Mouse (Mus musculus): ENCODE measurements at regions not wholly inside any gene's neighbourhood (a gene's known extent, or its start where the extent isn't known, plus 50 kb on each side); places are given as distances from the start of the nearest gene placed in this dataset.
A peak's percentile ranks its signal among the peaks of the same experiment; 100 is the strongest.

- Histone ChIP-seq H3K27me3 (replicated peaks) (no peaks in the 10 kb centered on the region), H3K4me2 (ENCODE audit: insufficient read depth, low read depth, poor library complexity, severe bottlenecking) (peak overlapping the region; percentile 40; the same call in 1 of the 2 replicates), H3K27ac (ENCODE audit: insufficient read depth, low read depth) (no peak overlapping the region), H3K9me3 (replicated peaks; ENCODE audit: low read length) (no peaks in the 10 kb centered on the region), H3K4me1 (ENCODE audit: control insufficient read depth in 1 of 2, insufficient read depth in 2 of 2) (peaks cover 4 to 29% of the 10 kb centered on the region in 2 experiments; a peak in 3 of 4 replicates), H3K36me3 (replicated peaks in 1 of 2; ENCODE audit: control insufficient read depth in 1 of 2, insufficient read depth in 1 of 2, low read length in 1 of 2) (no peaks in the 10 kb centered on the region), H3K9ac (ENCODE audit: insufficient read depth, low read depth) (no peak overlapping the region), H3K79me2 (replicated peaks; ENCODE audit: control insufficient read depth, extremely low read depth, insufficient read depth, poor library complexity, severe bottlenecking) (no peaks in the 10 kb centered on the region), H3K4me3 (replicated peaks in 1 of 3; ENCODE audit: low read depth in 2 of 3, low read length in 2 of 3, poor library complexity in 1 of 3) (no peak overlapping the region)
- dilution Hi-C loops (cut with MboI; ENCODE audit: extremely low pct_ligation_motif_present, extremely low pct_unique_long_range_greater_than_20kb, low sequenced_read_pairs) (no loop called here), in situ Hi-C loops (cut with MboI; ENCODE audit: low pct_ligation_motif_present, low pct_unique_long_range_greater_than_20kb, low sequenced_read_pairs) (no loop called here)
- DNase-seq (ENCODE audit: extremely low read depth), result peak; percentile 59
- peak; percentile 28 for TF ChIP-seq RAD21 (IDR thresholded peaks at IDR 0.05; ENCODE audit: low read depth, low read length)
- TF ChIP-seq ZMIZ1 (IDR thresholded peaks at IDR 0.05; ENCODE audit: low read depth, low read length), result no peak
- TF ChIP-seq CTCF (conservative IDR thresholded peaks at IDR 0.05 in 1 of 2, IDR thresholded peaks at IDR 0.05 in 1 of 2; ENCODE audit: low read depth in 2 of 2, low read length in 2 of 2), result peak in 1 of 2 experiments; percentile 58; a peak in 3 of 4 replicates
- TF ChIP-seq ETS1 (conservative IDR thresholded peaks at IDR 0.05; ENCODE audit: low read depth, low read length), result 0 out of 2 replicates have a peak, but pooled peaks have one; percentile 12
- 0 out of 2 replicates have a peak, but pooled peaks have one; percentile 25 for TF ChIP-seq JUND (conservative IDR thresholded peaks at IDR 0.05; ENCODE audit: low read depth, low read length)
- TF ChIP-seq NRF1 (IDR thresholded peaks at IDR 0.05; ENCODE audit: low read depth, low read length), result no peak
- TF ChIP-seq CHD2 (IDR thresholded peaks at IDR 0.05; ENCODE audit: low read length), result 0 out of 2 replicates have a peak, but pooled peaks have one; percentile 16
- TF ChIP-seq SMC3 (IDR thresholded peaks at IDR 0.05; ENCODE audit: low read depth, low read length), result peak; percentile 56
These were observed 365.4 kb upstream of the Gm26657 start for GRCm38 (mm10) chr4:56374466-56374865.

- no peak overlapping the region for H3K4me3 ChIP-seq (replicated peaks in 1 of 3; ENCODE audit: low read depth in 2 of 3, low read length in 2 of 3, poor library complexity in 1 of 3)
- no peaks in the 10 kb centered on the region for H3K27me3 ChIP-seq (replicated peaks)
- peaks cover 4 to 31% of the 10 kb centered on the region in 2 experiments; a peak in 3 of 4 replicates for H3K4me1 ChIP-seq (ENCODE audit: control insufficient read depth in 1 of 2, insufficient read depth in 2 of 2)
- no peaks in the 10 kb centered on the region for H3K79me2 ChIP-seq (replicated peaks; ENCODE audit: control insufficient read depth, extremely low read depth, insufficient read depth, poor library complexity, severe bottlenecking)
- no peak for DNase-seq (ENCODE audit: extremely low read depth)
- H3K9me3 ChIP-seq (replicated peaks; ENCODE audit: low read length), result no peaks in the 10 kb centered on the region
- no peak for TF ChIP-seq USF2 (conservative IDR thresholded peaks at IDR 0.05; ENCODE audit: low read depth, low read length)
- TF ChIP-seq ZC3H11A (IDR thresholded peaks at IDR 0.05; ENCODE audit: low read depth, low read length), result no peak
- no peak for TF ChIP-seq CHD2 (IDR thresholded peaks at IDR 0.05; ENCODE audit: low read length)
- TF ChIP-seq RCOR1 (conservative IDR thresholded peaks at IDR 0.05; ENCODE audit: low read depth, low read length), result no peak
- no peak for TF ChIP-seq SMC3 (IDR thresholded peaks at IDR 0.05; ENCODE audit: low read depth, low read length)
- TF ChIP-seq JUND (conservative IDR thresholded peaks at IDR 0.05; ENCODE audit: low read depth, low read length), result no peak
- TF ChIP-seq ZNF384 (IDR thresholded peaks at IDR 0.05; ENCODE audit: low read depth, low read length), result no peak
- no peak for TF ChIP-seq ETS1 (conservative IDR thresholded peaks at IDR 0.05; ENCODE audit: low read depth, low read length)
- H3K9ac ChIP-seq (ENCODE audit: insufficient read depth, low read depth), result no peak overlapping the region
- dilution Hi-C loops (cut with MboI; ENCODE audit: extremely low pct_ligation_motif_present, extremely low pct_unique_long_range_greater_than_20kb, low sequenced_read_pairs) (no loop called here), in situ Hi-C loops (cut with MboI; ENCODE audit: low pct_ligation_motif_present, low pct_unique_long_range_greater_than_20kb, low sequenced_read_pairs) (no loop called here)
- H3K4me2 ChIP-seq (ENCODE audit: insufficient read depth, low read depth, poor library complexity, severe bottlenecking), result no peak overlapping the region
- H3K27ac ChIP-seq (ENCODE audit: insufficient read depth, low read depth), result no peak overlapping the region
- no peaks in the 10 kb centered on the region for H3K36me3 ChIP-seq (replicated peaks in 1 of 2; ENCODE audit: control insufficient read depth in 1 of 2, insufficient read depth in 1 of 2, low read length in 1 of 2)
These were observed 366.1 kb upstream of the Gm26657 start for GRCm38 (mm10) chr4:56373746-56374145.

GRCm38 (mm10) chr4:56373167-56373566 lies 366.7 kb upstream of the Gm26657 start:
- Histone ChIP-seq H3K9me3 (replicated peaks; ENCODE audit: low read length) (no peaks in the 10 kb centered on the region), H3K27me3 (replicated peaks) (no peaks in the 10 kb centered on the region), H3K36me3 (replicated peaks in 1 of 2; ENCODE audit: control insufficient read depth in 1 of 2, insufficient read depth in 1 of 2, low read length in 1 of 2) (no peaks in the 10 kb centered on the region), H3K79me2 (replicated peaks; ENCODE audit: control insufficient read depth, extremely low read depth, insufficient read depth, poor library complexity, severe bottlenecking) (no peaks in the 10 kb centered on the region), H3K4me3 (replicated peaks in 1 of 3; ENCODE audit: low read depth in 2 of 3, low read length in 2 of 3, poor library complexity in 1 of 3) (no peak overlapping the region), H3K4me1 (ENCODE audit: control insufficient read depth in 1 of 2, insufficient read depth in 2 of 2) (peaks cover 4 to 35% of the 10 kb centered on the region in 2 experiments; a peak in 3 of 4 replicates), H3K4me2 (ENCODE audit: insufficient read depth, low read depth, poor library complexity, severe bottlenecking) (no peak overlapping the region), H3K9ac (ENCODE audit: insufficient read depth, low read depth) (no peak overlapping the region), H3K27ac (ENCODE audit: insufficient read depth, low read depth) (no peak overlapping the region)
- in situ Hi-C loops (cut with MboI; ENCODE audit: low pct_ligation_motif_present, low pct_unique_long_range_greater_than_20kb, low sequenced_read_pairs), result no loop called here
- no peak for TF ChIP-seq MAZ (IDR thresholded peaks at IDR 0.05; ENCODE audit: low read depth, low read length)
- TF ChIP-seq USF2 (conservative IDR thresholded peaks at IDR 0.05; ENCODE audit: low read depth, low read length), result no peak
- TF ChIP-seq MXI1 (IDR thresholded peaks at IDR 0.05; ENCODE audit: low read depth, low read length), result no peak
- no peak for TF ChIP-seq TBP (conservative IDR thresholded peaks at IDR 0.05; ENCODE audit: low read depth, low read length)
- TF ChIP-seq CTCF (conservative IDR thresholded peaks at IDR 0.05 in 1 of 2, IDR thresholded peaks at IDR 0.05 in 1 of 2; ENCODE audit: low read depth in 2 of 2, low read length in 2 of 2), result no peak
- TF ChIP-seq RCOR1 (conservative IDR thresholded peaks at IDR 0.05; ENCODE audit: low read depth, low read length), result no peak
- TF ChIP-seq NELFE (IDR thresholded peaks at IDR 0.05; ENCODE audit: low read depth, low read length), result no peak
- TF ChIP-seq IRF4 (IDR thresholded peaks at IDR 0.05; ENCODE audit: low read depth, low read length), result no peak
- no peak for TF ChIP-seq JUN (IDR thresholded peaks at IDR 0.05; ENCODE audit: insufficient read depth, low read depth, low read length)
- TF ChIP-seq BHLHE40 (IDR thresholded peaks at IDR 0.05; ENCODE audit: low read depth, low read length), result no peak
- TF ChIP-seq MEF2A (IDR thresholded peaks at IDR 0.05; ENCODE audit: borderline replicate concordance, low read depth, low read length), result no peak
- TF ChIP-seq MAFK (IDR thresholded peaks at IDR 0.05; ENCODE audit: insufficient replicate concordance, low read length), result no peak
- TF ChIP-seq ZMIZ1 (IDR thresholded peaks at IDR 0.05; ENCODE audit: low read depth, low read length), result no peak
- no peak for TF ChIP-seq USF1 (IDR thresholded peaks at IDR 0.05; ENCODE audit: low read depth, low read length)
- TF ChIP-seq HCFC1 (IDR thresholded peaks at IDR 0.05; ENCODE audit: low read depth, low read length), result no peak
- dilution Hi-C loops (cut with MboI; ENCODE audit: extremely low pct_ligation_motif_present, extremely low pct_unique_long_range_greater_than_20kb, low sequenced_read_pairs), result no loop called here
- no peak for DNase-seq (ENCODE audit: extremely low read depth)

All from CH12.LX (cell line).